Mouse (Mus musculus) embryonic facial prominence, embryonic 13.5 days (tissue): Measurements from ENCODE around the gene Sh3d19. TPM values are rescaled to one million over a fixed set of nuclear protein-coding genes. Genes with fewer than 3 reads are reported as not detected.
"Not testable (repeated sequence)": the region's sequence is repeated elsewhere in the genome, so short reads cannot be mapped to it uniquely, and the experiment has no call there.

Source experiments
- ATAC-seq: fragments of 200-750 bp; cut with Nextera tagmentation; 2 replicates; pipeline ENCODE4 v1.8.0; 2017; ENCODE audit warnings: low read depth; ENCODE audit not compliant: insufficient number of reproducible peaks, insufficient read depth, low FRiP score, low TSS enrichment
- H3K27ac ChIP-seq: fragments of 300-500 bp; sonication (generic); 2 replicates; pipeline ENCODE4 v1.5.1; 2015; ENCODE audit warnings: moderate library complexity, mild to moderate bottlenecking, inconsistent platforms
- H3K27me3 ChIP-seq: fragments of 300-500 bp; sonication (generic); 2 replicates; pipeline ENCODE4 v1.6.1; 2015; ENCODE audit warnings: mild to moderate bottlenecking, inconsistent platforms
- H3K36me3 ChIP-seq: fragments of 300-500 bp; sonication (generic); 2 replicates; pipeline ENCODE4 v1.6.1; 2015; ENCODE audit warnings: mild to moderate bottlenecking, inconsistent platforms
- H3K4me1 ChIP-seq: fragments of 300-500 bp; sonication (generic); 2 replicates; pipeline ENCODE4 v1.6.1; 2015; ENCODE audit warnings: inconsistent platforms
- H3K4me2 ChIP-seq: fragments of 300-500 bp; sonication (generic); 2 replicates; pipeline ENCODE4 v1.6.1; 2015; ENCODE audit warnings: moderate library complexity, mild to moderate bottlenecking, inconsistent platforms
- H3K4me3 ChIP-seq: fragments of 300-500 bp; sonication (generic); 2 replicates; pipeline ENCODE4 v1.5.1; 2015; ENCODE audit warnings: mild to moderate bottlenecking, inconsistent platforms
- H3K9ac ChIP-seq: fragments of 300-500 bp; sonication (generic); 2 replicates; pipeline ENCODE4 v1.6.1; 2015; ENCODE audit warnings: mild to moderate bottlenecking, inconsistent platforms
- H3K9me3 ChIP-seq: fragments of 300-500 bp; sonication (generic); 2 replicates; pipeline ENCODE4 v1.6.1; 2016; ENCODE audit warnings: inconsistent platforms
- WGBS: fragments of 180-500 bp; shearing (Covaris S2); methylation state at CpG from one replicate; pipeline ENCODE4 v1.1.7; 2015; ENCODE audit warnings: mixed read lengths; 5-methylcytosine and 5-hydroxymethylcytosine counted together
- polyA plus RNA-seq: library from polyadenylated mRNA; unstranded; fragments of >200 nt; fragmentation: Nextera tagmentation; extraction: Ambion mirVana; gene quantifications from 2 replicates; pipeline ENCODE4 v1.2.1, GENCODE M21; 2015

Sh3d19 gene
- polyA plus RNA-seq, 1 experiment from 2014 or later, result 26.2 TPM

GRCm38 (mm10) chr3:85952696-85953283 lies 18.1 kb upstream of the Sh3d19 start:
- 80% methylated on average over 10 of the region's 10 CpGs for WGBS

GRCm38 (mm10) chr3:85955269-85955668 lies 15.6 kb upstream of the Sh3d19 start:
- H3K4me3 ChIP-seq, result no peak overlapping the region
- H3K36me3 ChIP-seq, result no peaks in the 10 kb centered on the region
- no peaks in the 10 kb centered on the region for H3K4me1 ChIP-seq
- H3K4me2 ChIP-seq, result no peak overlapping the region
- 89% methylated on average over 9 of the region's 9 CpGs for WGBS
- no peak overlapping the region for H3K27ac ChIP-seq
- no peak overlapping the region for H3K9ac ChIP-seq
- ATAC-seq, result no peak
- no peaks in the 10 kb centered on the region for H3K27me3 ChIP-seq
- H3K9me3 ChIP-seq, result no peaks in the 10 kb centered on the region

More at GRCm38 (mm10) chr3:85952696-85953283, 18.1 kb upstream of the Sh3d19 start:
- H3K4me2 ChIP-seq, result no peak overlapping the region
- ATAC-seq, result no peak
- H3K4me3 ChIP-seq, result no peak overlapping the region
- no peaks in the 10 kb centered on the region for H3K9me3 ChIP-seq
- H3K27me3 ChIP-seq, result no peaks in the 10 kb centered on the region
- H3K27ac ChIP-seq, result no peak overlapping the region
- H3K36me3 ChIP-seq, result no peaks in the 10 kb centered on the region
- H3K4me1 ChIP-seq, result no peaks in the 10 kb centered on the region
- H3K9ac ChIP-seq, result no peak overlapping the region

DNA sequence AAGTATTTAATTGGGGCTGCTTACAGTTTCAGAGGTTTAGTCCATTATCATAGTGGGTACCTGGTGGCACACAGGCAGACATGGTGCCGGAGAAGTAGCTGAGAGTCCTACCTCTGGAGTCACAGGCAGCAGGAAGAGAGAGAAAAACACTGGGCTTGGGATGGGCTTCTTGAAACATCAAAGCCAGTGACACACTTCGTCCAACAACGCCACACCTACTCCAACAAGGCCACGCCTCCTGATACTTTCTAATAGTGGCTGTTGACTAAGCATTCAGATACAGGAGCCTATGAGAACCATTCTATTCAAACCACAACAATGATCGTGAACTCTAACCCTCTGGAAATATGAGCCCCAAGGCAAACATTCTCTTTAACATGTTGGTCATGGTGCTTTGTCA lies 15.2 kb upstream of the Sh3d19 start:
- Histone ChIP-seq H3K27me3 (no peaks in the 10 kb centered on the region), H3K9ac (no peak overlapping the region), H3K27ac (no peak overlapping the region), H3K4me3 (no peak overlapping the region), H3K4me1 (no peaks in the 10 kb centered on the region), H3K4me2 (no peak overlapping the region), H3K36me3 (no peaks in the 10 kb centered on the region), H3K9me3 (no peaks in the 10 kb centered on the region)
- 82% methylated on average over 5 of the region's 5 CpGs for WGBS
- no peak for ATAC-seq

DNA sequence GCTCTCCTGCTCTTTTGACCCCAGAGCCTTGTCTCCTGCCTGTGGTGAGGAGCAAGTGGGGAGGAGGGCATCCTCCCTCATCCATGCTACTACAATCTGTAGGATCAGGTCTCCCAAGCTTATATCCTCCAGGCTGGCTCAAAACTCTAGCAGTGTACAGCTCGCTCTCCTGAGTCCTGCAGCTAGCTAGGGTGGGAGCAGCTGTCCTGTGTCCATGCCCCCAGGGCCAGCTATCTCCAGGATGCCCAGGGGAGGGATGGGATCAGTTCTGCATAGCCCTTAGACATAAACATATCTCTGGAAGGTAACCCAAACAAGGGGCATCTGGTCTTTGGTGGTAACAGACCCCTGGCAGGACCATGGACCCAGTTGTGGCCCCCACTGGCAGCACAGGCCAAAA lies 11.2 kb upstream of the Sh3d19 start:
- 75% methylated on average over 1 of the region's 1 CpGs for WGBS
- Histone ChIP-seq H3K4me1 (peaks cover 6% of the 10 kb centered on the region; the same call in 1 of the 2 replicates), H3K4me3 (no peak overlapping the region), H3K9ac (no peak overlapping the region), H3K9me3 (peaks cover 5% of the 10 kb centered on the region), H3K27ac (no peak overlapping the region), H3K4me2 (no peak overlapping the region), H3K27me3 (no peaks in the 10 kb centered on the region), H3K36me3 (no peaks in the 10 kb centered on the region)
- no peak for ATAC-seq

DNA sequence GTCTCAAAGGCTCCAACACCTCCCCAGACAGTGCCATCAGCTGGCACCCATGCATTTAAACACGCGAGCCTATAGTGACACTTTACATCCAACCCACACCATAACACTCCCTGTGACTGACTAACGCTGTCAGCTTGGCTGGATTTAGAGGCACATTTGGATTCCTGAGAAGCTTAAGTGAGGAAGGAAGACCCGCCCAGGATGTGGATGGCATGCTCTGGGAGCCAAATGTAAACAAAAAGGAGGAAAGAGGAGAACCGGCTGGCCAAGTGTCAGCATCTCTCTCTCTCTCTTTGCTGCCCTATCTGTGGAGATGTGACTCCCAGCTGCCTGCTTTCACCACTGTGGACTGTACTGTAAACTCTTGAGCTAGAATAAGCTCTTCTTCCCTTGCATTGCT lies 9.8 kb upstream of the Sh3d19 start:
- no peak for ATAC-seq
- WGBS, result 30% methylated on average over 5 of the region's 5 CpGs

DNA sequence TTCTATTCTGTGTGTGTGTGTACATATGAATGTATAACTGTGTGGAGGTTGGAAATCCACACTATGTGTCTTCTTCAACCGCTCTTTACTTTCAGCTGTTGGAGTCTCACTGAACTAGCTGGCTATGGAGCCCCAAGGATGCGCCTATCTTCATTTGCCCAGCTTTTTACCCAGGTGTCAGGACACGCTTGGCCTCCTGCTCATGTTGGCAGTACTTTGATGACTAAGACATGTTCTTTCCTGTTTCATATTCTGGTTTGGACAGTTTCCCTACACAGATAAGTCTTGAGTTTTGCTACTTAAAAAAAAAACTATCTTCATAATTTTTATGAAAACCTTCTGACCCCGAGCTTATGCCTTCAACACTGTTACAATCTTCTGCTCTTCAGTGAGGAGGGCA lies 5.4 kb upstream of the Sh3d19 start:
- H3K4me3 ChIP-seq, result no peak overlapping the region
- H3K4me2 ChIP-seq, result no peak overlapping the region
- H3K36me3 ChIP-seq, result no peaks in the 10 kb centered on the region
- ATAC-seq, result no peak
- no peak overlapping the region for H3K27ac ChIP-seq
- H3K27me3 ChIP-seq, result no peaks in the 10 kb centered on the region
- 83% methylated on average over 4 of the region's 4 CpGs for WGBS
- no peak overlapping the region for H3K9ac ChIP-seq
- H3K4me1 ChIP-seq, result peaks cover 10% of the 10 kb centered on the region; the same call in 1 of the 2 replicates
- H3K9me3 ChIP-seq, result peaks cover 5% of the 10 kb centered on the region

More for the DNA sequence above, 9.8 kb upstream of the Sh3d19 start:
- peaks cover 5% of the 10 kb centered on the region for H3K9me3 ChIP-seq
- H3K4me3 ChIP-seq, result no peak overlapping the region
- no peaks in the 10 kb centered on the region for H3K36me3 ChIP-seq
- no peaks in the 10 kb centered on the region for H3K27me3 ChIP-seq
- H3K27ac ChIP-seq, result no peak overlapping the region
- H3K4me2 ChIP-seq, result no peak overlapping the region
- no peak overlapping the region for H3K9ac ChIP-seq
- H3K4me1 ChIP-seq, result peaks cover 6% of the 10 kb centered on the region; the same call in 1 of the 2 replicates

DNA sequence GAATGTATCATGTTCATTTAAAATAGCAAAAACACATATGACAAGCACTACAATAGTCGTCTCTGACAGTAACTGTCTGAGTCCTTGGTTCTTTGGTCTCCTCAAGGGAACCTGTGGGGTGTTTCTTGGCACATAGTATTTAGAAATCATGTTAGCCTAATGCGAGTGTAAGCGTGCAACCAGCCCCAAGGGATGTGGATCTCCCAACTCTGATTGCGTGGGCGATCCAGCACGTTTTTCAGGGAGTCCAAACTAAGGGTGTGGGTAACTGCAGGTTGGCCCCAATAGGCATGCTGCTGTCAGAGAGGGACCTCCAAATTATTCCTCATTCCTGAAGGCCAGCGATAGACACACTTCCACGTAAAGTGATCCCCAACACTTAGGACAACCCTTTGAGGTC lies 1.9 kb upstream of the Sh3d19 start:
- ATAC-seq, result no peak
- Histone ChIP-seq H3K4me1 (peaks cover 23% of the 10 kb centered on the region), H3K4me3 (no peak overlapping the region), H3K9me3 (no peaks in the 10 kb centered on the region), H3K4me2 (no peak overlapping the region), H3K27me3 (no peaks in the 10 kb centered on the region), H3K27ac (no peak overlapping the region), H3K36me3 (no peaks in the 10 kb centered on the region), H3K9ac (no peak overlapping the region)
- WGBS, result 74% methylated on average over 8 of the region's 8 CpGs

DNA sequence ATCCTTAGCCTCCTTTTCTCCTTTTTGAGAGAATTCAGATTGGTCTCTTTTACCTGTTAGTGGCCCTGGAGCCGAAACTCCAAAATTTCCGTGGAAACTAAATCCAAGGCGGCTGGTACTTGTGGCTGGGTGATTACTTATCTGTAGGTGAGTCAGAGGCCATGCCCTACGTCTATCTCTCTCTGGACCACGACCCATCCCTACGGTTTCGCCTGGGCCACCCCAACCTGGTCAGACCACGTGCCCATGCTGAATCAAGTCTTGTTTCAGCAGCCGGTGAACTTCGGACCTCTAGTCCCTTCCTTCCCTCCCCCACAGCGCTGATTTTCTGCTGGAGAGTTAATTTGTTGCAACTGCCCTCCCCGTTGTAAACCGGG lies 678 bp downstream of the Sh3d19 start:
- Histone ChIP-seq H3K27ac (no peak overlapping the region), H3K4me1 (peaks cover 23% of the 10 kb centered on the region), H3K4me2 (peak overlapping the region; percentile 67), H3K9ac (peak overlapping the region; percentile 87), H3K36me3 (no peaks in the 10 kb centered on the region), H3K4me3 (peak overlapping the region; percentile 82), H3K9me3 (no peaks in the 10 kb centered on the region), H3K27me3 (no peaks in the 10 kb centered on the region)
- no peak for ATAC-seq
- WGBS, result 2% methylated on average over 13 of the region's 13 CpGs

- H3K4me2 ChIP-seq, result peak overlapping the region; percentile 67
- no peak overlapping the region for H3K27ac ChIP-seq
- no peak overlapping the region for H3K9ac ChIP-seq
- no peak overlapping the region for H3K4me3 ChIP-seq
- WGBS, result 86% methylated on average over 10 of the region's 10 CpGs
- H3K27me3 ChIP-seq, result no peaks in the 10 kb centered on the region
- H3K36me3 ChIP-seq, result no peaks in the 10 kb centered on the region
- H3K4me1 ChIP-seq, result peaks cover 27% of the 10 kb centered on the region
- ATAC-seq, result no peak
- H3K9me3 ChIP-seq, result no peaks in the 10 kb centered on the region
Measured at GRCm38 (mm10) chr3:85973376-85974140, 2.6 kb downstream of the Sh3d19 start.

GRCm38 (mm10) chr3:85974451-85974850 lies 3.5 kb downstream of the Sh3d19 start:
- Histone ChIP-seq H3K9ac (no peak overlapping the region), H3K4me1 (peaks cover 33% of the 10 kb centered on the region), H3K36me3 (no peaks in the 10 kb centered on the region), H3K4me2 (no peak overlapping the region), H3K4me3 (no peak overlapping the region), H3K9me3 (no peaks in the 10 kb centered on the region), H3K27me3 (no peaks in the 10 kb centered on the region), H3K27ac (no peak overlapping the region)
- 87% methylated on average over 4 of the region's 4 CpGs for WGBS
- no peak for ATAC-seq

GRCm38 (mm10) chr3:85980036-85980435 lies 9.1 kb downstream of the Sh3d19 start:
- no peaks in the 10 kb centered on the region for H3K27me3 ChIP-seq
- peaks cover 10% of the 10 kb centered on the region for H3K4me1 ChIP-seq
- no peak overlapping the region for H3K27ac ChIP-seq
- H3K4me3 ChIP-seq, result no peak overlapping the region
- 96% methylated on average over 4 of the region's 4 CpGs for WGBS
- ATAC-seq, result no peak
- no peak overlapping the region for H3K9ac ChIP-seq
- H3K9me3 ChIP-seq, result no peaks in the 10 kb centered on the region
- H3K36me3 ChIP-seq, result no peaks in the 10 kb centered on the region
- H3K4me2 ChIP-seq, result no peak overlapping the region

DNA sequence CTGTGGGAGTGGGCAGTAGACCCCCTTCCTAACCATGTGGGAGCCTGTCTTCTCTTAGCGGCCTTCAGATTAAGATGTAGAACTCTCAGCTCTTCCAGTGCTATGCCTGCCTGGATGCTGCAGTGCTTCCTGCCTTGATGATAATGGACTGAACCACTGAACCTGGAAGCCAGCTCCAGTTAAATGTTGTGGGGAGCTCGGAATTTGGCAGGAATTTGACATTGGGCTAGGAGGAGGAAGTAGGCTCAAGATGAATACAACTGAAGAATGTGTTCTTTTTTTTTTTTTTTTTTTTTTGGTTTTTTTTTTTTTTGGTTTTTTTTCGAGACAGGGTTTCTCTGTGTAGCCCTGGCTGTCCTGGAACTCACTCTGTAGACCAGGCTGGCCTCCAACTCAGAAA lies 10.9 kb downstream of the Sh3d19 start:
- H3K4me2 ChIP-seq, H3K4me3 ChIP-seq, H3K9me3 ChIP-seq, H3K36me3 ChIP-seq, H3K27me3 ChIP-seq, H3K27ac ChIP-seq, H3K9ac ChIP-seq, ATAC-seq: not testable (repeated sequence)
- H3K4me1 ChIP-seq, result peaks cover 10% of the 10 kb centered on the region
- WGBS, result 83% methylated on average over 3 of the region's 3 CpGs
